Mouse (Mus musculus) cerebellum, postnatal 10 days (tissue): ENCODE measurements at regions not wholly inside any gene's neighbourhood (a gene's known extent, or its start where the extent isn't known, plus 50 kb on each side); places are given as distances from the start of the nearest gene placed in this dataset.

Experiments used
- DNase-seq, 2 experiments: peaks; one replicate each; pipeline ENCODE4 v3.0.0; 2021; ENCODE audit warnings: mixed read lengths in 2 of 2

GRCm38 (mm10) chr13:30600194-30600593 lies 55.0 kb upstream of the Uqcrfs1 start:
- DNase-seq = no peak

GRCm38 (mm10) chr13:30600625-30601407 lies 55.7 kb upstream of the Uqcrfs1 start:
- DNase-seq = no peak

GRCm38 (mm10) chr13:30603936-30604335 lies 55.9 kb upstream of the Dusp22 start:
- DNase-seq = peak; percentile 32 to 44

GRCm38 (mm10) chr13:30607343-30607742 lies 52.5 kb upstream of the Dusp22 start:
- DNase-seq = no peak

- DNase-seq = no peak
These were observed 51.9 kb upstream of the Dusp22 start for GRCm38 (mm10) chr13:30607881-30608280.

- no peak for DNase-seq
These were observed 50.0 kb upstream of the Dusp22 start for GRCm38 (mm10) chr13:30609784-30610183.
